Mouse (Mus musculus) embryo, embryonic 9.5 days (tissue): ENCODE results near the gene Lss.

Source experiments
- DNase-seq: peaks from one replicate; pipeline ENCODE4 v3.0.0-alpha.2; 2017; ENCODE audit errors: extremely low spot score

Lss gene

GRCm38 (mm10) chr10:76561972-76562371, 30.6 kb downstream of the Lss start, which contains the start of gene Spatc1l:
Gene Spatc1l (plus strand): TSS chr10:76562272.
- no peak for DNase-seq

GRCm38 (mm10) chr10:76569996-76570685, 38.8 kb downstream of the Lss start:
- no peak for DNase-seq

- DNase-seq: no peak
Observed at GRCm38 (mm10) chr10:76571070-76571469, 39.7 kb downstream of the Lss start.

GRCm38 (mm10) chr10:76572151-76572550, 40.8 kb downstream of the Lss start:
- DNase-seq: no peak

- DNase-seq: no peak
Observed at GRCm38 (mm10) chr10:76575374-76575773, 44.0 kb downstream of the Lss start, which contains the start of gene Ftcd. Gene Ftcd (plus strand): TSS chr10:76575648.

- no peak for DNase-seq
Observed at GRCm38 (mm10) chr10:76576920-76577319, 45.5 kb downstream of the Lss start.

GRCm38 (mm10) chr10:76584138-76584537, 52.8 kb downstream of the Lss start:
- no peak for DNase-seq

GRCm38 (mm10) chr10:76586190-76586589, 54.8 kb downstream of the Lss start:
- DNase-seq: no peak

GRCm38 (mm10) chr10:76590197-76590596, 58.8 kb downstream of the Lss start:
- no peak for DNase-seq

GRCm38 (mm10) chr10:76596338-76596737, 65.0 kb downstream of the Lss start:
- DNase-seq: no peak

- DNase-seq: no peak
Observed at GRCm38 (mm10) chr10:76602690-76603089, 71.3 kb downstream of the Lss start.
